Mouse (Mus musculus) layer of hippocampus, adult 8-10 months (tissue): ENCODE data around the gene D2hgdh. TPM values are rescaled to one million over a fixed set of nuclear protein-coding genes. Genes with fewer than 3 reads are reported as not detected.
A peak's percentile ranks its signal among the peaks of the same experiment; 100 is the strongest.

Experiments
- DNase-seq, 2 experiments: peaks; one replicate each; pipeline ENCODE4 v3.0.0; 2022; ENCODE audit warnings: low spot score in 2 of 2
- total RNA-seq, 4 experiments: library from RNA; stranded (reverse); gene quantifications; 2 replicates each; pipeline ENCODE4 v1.2.4; 2022

The D2hgdh gene
- 10 to 100 TPM; 18.1 to 21.8 (median 19.3) TPM for total RNA-seq

- DNase-seq: no peak
Observed at GRCm38 (mm10) chr1:93824609-93825008, at the start of gene D2hgdh. TSS of gene D2hgdh (plus strand) at chr1:93824909.

GRCm38 (mm10) chr1:93776686-93777085 lies 48.0 kb upstream of the D2hgdh start:
- DNase-seq: no peak

- no peak for DNase-seq
Observed at GRCm38 (mm10) chr1:93786912-93787311, 37.8 kb upstream of the D2hgdh start.

GRCm38 (mm10) chr1:93794526-93794925 lies 30.2 kb upstream of the D2hgdh start:
- DNase-seq: no peak

GRCm38 (mm10) chr1:93795886-93796285 lies 28.8 kb upstream of the D2hgdh start:
- DNase-seq: no peak

DNA sequence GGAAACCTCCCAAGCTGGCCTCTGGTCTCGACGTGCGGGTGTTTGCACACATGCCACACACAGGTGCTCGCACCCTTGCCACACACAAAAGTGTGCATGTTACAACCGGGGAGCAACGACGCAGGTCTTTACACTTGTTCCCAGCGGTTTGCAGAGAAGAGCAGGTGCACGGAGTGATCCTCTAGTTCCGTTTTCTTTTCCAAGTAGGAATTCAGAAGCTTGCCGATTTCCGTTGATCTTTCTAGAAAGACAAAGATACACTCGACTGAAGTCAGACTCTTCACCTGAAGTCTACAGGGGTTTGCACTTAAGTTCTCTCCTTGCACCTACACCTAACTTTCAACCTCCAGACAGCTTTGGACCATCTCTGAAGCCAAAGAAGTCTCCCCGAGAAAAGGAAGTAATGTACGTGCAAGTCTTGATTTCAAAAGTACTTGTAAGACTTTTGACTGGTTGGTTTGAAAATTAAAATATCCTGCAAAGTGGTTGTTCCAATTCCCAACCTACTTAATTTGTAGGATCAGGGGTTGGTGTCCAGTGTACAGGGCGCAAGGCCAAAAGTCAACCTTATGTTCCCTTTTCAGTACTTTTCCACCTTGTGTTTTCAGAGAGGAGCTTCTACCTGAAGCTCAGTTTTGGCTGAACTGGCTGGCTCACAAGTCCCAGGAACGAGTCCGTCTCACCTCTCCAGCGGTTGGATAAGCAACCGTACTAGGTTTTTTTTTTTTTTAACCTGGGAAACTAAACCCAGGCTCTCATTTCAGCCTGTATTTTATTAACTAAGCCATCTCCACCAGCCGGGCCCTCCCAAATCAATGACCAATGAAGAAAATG lies 23.8 kb upstream of the D2hgdh start:
- no peak for DNase-seq

GRCm38 (mm10) chr1:93801741-93802238 lies 22.9 kb upstream of the D2hgdh start, which contains the start of gene Dtymk:
TSS of gene Dtymk (minus strand) at chr1:93801934.
- peak; percentile 93 to 94 for DNase-seq

DNA sequence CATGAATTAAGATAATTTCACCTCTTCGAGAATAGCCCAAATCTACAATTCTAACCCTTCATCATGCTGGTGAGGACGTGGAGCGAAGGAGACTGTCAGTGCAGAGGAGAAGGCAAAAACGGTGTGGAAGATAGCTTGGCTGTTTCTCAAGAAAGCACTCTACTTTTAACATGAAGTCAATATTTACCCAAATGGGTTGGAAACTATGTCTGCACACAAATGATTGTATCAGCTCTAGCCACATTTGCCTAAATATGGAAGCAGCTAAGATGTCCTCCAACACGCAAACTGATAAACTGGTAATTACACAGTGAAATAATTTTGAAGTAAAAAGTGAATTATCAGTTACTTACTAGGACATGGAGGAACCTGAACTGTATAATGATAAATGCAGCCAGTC lies 21.9 kb upstream of the D2hgdh start:
- no peak for DNase-seq

GRCm38 (mm10) chr1:93803556-93804507 lies 20.9 kb upstream of the D2hgdh start, which contains the start of gene Ing5:
TSS of gene Ing5 (plus strand) at chr1:93803965.
- DNase-seq: peak; percentile 97 to 100

DNA sequence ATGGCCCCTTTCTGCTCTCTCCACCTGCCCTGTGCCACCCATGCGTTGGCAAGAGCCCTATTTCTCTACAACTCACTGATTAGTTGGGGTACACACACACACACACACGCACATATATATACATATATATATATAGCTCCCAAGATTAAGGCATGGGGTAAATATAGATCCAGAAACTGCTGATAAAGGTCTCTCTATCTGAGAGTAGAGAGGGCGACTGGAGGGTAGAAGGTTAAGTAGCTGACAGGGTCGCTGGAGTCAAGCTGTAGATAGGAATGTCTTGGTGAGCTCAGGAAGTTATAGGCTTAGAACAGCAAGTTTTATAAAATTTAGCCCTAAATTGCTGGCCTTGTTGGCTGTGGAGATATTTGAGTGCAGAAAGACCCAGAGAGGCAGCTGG lies 19.9 kb upstream of the D2hgdh start:
- no peak for DNase-seq

DNA sequence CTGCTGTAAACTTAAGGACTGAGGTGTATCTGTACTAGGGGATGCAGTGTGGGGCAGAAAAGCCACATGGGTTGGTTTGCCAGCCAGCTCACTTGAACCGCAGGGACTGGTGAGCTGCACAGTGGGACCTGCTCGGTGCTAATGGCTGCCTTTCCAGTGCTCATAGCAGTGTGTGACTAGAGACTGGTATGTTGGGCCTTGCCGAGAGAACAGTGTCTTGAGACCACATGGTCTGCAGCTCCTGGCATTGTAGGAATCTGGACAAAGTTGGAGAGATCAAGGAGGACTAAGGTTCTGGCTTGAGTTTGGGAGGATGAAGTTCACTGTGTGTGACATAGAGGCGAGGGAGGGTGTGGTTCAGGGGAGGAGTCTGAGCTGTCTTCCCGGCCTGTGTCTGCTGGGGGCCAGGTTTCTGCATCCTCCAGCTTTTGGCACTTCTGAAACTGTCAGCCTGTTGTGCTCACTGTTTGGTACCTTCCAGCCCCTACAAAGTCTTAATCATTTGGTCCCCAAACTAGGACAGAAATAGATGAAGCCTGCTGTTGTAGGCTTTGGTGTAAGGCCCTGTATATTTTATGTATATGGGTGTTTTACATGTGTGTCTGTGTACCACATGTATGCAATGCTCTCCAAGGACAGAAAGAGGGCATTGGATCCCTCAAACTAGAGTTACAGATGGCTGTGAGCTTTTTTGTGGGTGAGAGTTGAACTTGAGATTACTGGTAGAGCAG lies 19.3 kb upstream of the D2hgdh start:
- DNase-seq: no peak

GRCm38 (mm10) chr1:93808871-93809270 lies 15.8 kb upstream of the D2hgdh start:
- no peak for DNase-seq

- no peak for DNase-seq
Observed at GRCm38 (mm10) chr1:93810011-93810410, 14.7 kb upstream of the D2hgdh start.

- DNase-seq: no peak
Observed at GRCm38 (mm10) chr1:93811495-93812039, 13.1 kb upstream of the D2hgdh start.

DNA sequence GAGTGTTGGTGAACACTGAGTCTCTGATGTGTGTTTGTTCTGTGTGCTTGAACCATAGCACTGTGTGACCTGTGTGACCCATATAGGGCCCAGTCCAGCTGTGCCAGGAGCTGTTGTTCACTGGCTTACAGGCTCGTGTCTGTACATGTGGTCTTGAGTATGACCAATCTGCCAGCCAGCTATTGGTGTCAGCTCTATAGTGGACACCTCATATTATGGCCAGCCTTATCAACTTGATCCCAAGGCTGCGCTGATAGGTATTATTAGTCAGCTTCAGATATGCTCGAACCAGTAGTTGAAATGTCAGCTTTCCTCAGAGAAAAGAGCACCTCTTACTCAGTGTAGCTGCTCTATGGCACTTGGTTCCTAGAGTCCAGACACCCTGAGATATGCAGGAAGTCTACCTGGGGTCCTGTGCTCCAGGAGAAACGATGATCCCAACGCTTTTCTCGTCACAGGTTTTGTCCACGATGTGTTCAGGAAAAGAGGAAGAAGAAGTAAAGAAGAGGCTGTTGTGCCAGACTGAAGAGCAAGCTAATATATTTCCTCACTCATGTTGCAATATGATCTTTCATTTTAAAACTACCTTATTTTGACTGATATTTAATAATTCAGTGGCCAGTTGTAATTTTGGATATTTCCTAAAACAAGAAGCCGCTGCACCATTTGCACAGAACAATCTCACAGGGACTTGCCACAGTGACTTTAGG lies 6.7 kb upstream of the D2hgdh start:
- no peak for DNase-seq

DNA sequence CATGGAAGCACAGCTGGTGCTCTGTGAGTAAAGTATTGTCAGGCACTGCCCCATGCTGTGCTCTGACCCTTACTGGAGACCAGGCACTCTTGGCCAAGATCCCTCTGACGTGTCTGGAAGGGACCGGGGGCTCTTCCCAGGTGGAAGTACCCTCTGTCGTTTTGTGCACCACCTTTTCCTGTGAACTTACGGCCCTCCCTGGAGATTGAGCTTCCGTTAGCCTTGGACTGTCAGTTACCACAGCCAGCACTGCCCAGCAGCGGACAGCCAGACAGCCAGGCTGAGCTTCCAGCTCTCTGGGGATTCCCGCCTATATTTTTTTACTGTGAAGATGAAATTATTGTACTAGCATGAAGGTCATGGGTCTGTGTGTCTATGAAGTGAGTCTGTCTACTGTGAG lies 6.0 kb upstream of the D2hgdh start:
- DNase-seq: no peak

GRCm38 (mm10) chr1:93823796-93824495 lies 763 bp upstream of the D2hgdh start:
- DNase-seq: no peak

GRCm38 (mm10) chr1:93825105-93825674 lies 481 bp downstream of the D2hgdh start:
- peak; percentile 95 to 96 for DNase-seq
